Mouse (Mus musculus) right cerebral cortex, postnatal 4 days (tissue): Measurements from ENCODE around the gene Gin1.
"Not testable (repeated sequence)": the region's sequence is repeated elsewhere in the genome, so short reads cannot be mapped to it uniquely, and the experiment has no call there.

Experiments used
- DNase-seq: peaks from one replicate; pipeline ENCODE4 v3.0.0-alpha.2; 2022

The Gin1 gene

DNA sequence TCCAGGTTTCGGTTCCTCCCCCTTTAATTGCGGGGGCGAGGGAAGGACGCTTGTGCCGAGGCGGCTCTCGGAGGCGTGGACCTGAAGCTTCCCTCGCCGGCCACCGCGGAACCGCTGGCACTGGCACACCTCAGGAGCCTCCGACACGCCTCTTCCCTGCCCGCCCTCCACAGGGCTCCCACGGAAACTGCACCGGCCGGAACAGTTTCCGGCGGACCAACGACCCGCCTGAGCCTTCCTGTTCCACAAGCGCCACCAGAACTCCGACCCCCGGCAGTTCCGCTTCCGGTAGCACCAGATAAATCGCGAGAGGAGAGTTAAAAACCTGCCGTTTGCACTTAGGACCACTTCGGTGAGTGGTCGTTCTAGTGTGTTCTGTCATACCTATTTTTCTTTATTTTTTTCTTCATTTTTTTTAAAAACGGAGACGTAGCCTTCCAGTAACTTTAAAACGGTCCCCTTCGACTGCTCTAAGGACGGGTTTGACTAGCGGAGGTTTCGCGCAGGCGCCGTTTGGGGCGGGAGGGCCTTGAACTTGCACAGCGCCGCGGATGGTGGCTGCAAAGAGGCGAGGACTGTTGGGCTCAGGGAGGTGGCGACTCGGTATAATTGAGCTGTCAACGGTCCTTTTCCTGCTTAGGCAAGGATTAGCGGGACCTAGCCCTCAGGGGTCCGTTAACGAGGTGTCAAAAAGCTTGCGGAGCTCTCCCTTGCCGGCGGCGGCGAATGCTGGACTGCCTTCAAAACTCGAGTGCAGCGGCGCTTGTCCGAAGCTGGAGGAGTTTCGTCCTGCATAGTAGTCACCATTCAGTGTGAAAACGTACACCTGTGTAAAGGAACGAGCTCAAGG lies at the start of gene Gin1, which contains the start of gene Ppip5k2:
Gene Gin1 (plus strand): TSS at position 269 of the 850 bp plus-strand sequence.
Gene Ppip5k2 (minus strand): TSS at position 508 of the 850 bp plus-strand sequence.
- DNase-seq, result peak; percentile 93

DNA sequence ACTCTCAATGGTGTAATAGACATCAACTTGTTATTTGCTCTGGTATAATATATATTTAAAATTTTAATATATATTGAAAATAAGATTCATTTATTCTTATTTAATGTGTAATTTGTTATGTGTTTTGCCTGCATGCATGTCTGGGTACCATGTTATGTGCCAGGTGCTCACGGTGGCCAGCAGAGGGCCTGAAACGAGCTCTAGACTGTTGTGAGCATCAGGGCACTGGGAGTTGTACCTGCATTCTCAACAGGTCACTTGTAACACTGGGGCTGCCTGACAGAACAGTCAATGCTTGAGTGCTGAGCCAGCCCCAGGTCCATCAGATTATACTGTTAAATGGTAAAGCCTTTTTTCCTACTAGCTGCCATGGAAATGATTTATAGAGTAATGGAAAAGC lies 43.2 kb upstream of the Gin1 start:
- DNase-seq, result no peak

DNA sequence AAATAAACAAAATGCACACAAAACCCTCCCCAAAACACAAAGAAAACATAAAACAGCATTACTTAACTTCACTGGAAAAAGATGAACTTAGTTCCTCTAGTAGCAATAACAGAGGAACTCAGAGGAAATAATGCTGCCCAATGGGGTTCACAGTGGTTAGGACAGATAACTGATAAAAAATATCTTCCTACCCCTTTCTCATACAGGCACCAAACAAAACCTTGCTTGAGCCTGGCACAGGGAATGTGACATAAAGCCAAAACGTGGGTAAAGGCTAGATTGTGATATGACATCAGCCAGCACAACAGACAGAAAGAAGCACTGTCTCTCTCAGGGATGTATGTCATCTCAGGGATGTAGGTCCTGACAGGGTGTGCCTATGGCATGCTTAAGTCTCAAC lies 40.6 kb upstream of the Gin1 start:
- DNase-seq, result no peak

DNA sequence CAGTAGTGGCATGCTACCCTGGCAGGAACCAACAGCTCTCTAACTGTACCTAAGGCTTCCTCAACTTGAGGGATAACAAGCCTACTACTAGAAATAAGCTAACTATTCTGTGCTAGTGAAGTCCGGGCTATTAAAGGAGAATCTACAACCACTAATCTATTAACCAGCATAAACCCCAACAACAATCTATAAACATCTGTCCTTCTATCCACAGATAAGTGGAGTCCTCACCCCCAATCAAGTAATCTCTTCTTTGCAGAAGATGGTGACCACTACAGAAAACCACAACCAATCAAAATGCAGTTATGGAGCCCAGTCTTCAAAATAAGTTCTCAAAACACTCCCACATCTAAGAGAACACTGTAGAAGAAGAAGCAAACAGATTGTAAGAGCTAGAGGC lies 26.9 kb upstream of the Gin1 start:
- DNase-seq, result no peak

DNA sequence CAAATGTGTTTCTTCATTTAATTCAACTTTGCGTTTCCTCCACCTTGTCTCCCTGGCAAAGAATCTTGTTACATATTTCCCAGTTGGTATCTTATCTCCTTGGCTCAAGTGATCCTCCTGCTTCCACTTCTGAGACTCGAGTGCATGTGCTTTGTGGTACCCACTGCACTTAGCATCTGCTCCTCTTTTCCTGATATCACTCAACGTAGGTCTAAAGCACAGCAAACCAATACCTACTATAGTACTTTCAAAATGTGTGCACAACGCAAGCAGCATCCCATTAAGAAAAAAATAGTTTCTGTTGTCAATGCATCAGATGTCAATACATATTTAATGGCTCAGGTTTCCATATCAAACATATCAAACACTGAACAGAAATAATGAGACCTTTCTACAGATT lies 24.3 kb upstream of the Gin1 start:
- DNase-seq, result no peak

DNA sequence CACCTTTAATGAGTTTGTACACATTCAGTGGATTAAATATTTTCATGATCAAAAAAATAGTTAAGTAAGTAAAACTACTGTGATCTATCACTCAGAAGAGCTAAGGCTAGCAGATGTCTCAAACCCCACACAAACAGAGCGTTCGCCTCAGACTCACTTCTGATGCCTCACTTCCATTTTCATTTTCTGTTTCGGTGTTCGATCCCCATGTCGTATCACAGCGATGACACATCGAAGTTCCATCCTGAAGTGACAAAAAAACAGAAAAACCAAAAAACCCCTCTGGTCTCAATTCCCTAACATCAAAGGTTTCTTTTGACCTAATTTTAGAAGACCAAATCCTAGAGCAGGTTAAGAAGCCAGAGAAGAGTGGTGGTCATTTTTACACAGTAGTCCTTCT lies 23.7 kb upstream of the Gin1 start:
- no peak for DNase-seq

DNA sequence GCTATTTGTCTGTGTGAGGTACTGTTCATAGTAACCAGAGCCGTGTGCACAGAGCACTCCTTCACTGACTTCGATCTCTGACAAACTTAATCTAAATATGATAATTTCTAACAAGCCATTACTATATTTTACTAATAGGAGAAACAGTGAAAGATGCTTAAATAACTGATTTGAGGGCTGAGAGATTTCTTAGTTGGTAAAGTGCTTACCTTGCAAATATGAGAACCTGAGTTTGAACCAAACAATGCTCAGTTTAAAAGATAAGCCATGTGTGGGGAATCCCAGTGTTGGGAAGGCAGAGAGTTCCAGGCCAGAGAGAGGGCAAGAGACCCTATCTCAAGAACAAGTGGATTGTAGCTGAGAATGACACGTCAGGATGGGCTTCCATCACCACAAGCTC lies 21.8 kb upstream of the Gin1 start:
- no peak for DNase-seq

DNA sequence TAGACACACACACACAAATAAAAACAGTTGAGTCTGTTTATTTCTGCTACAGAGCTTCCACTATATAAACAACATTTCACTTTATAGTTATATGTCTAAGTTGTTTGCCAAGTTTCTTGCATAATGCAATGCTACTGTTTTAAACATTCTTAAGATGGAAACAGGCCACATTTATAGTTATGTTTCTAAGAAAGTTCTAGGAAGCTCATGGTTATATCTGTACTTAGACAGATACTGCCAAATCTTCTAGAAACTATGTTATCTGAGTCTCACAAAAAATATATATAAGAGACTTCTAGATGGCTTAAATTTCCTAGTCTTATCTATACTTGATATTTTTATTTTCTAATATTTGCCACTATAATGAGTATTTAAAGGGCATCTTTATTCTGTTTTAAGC lies 16.8 kb upstream of the Gin1 start:
- DNase-seq, result no peak

DNA sequence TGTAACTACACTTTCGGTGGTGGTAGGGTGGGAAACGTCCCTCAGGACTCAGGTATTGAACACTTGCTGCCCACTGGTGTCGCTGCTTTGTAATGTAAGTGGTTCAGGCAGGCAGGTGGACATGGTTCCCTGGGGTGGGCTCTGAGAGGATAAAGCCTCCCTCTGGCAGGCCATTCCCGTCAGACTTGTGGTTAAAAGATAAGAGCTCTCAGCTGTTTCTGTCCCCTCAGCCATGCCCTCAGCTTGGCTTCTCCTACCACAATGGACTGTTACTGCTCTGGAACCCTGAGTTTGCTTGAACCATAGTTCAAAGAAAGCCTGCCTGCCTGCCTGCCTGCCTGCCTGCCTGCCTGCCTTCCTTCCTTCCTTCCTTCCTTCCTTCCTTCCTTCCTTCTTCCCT lies 15.6 kb upstream of the Gin1 start:
- DNase-seq, result no peak

DNA sequence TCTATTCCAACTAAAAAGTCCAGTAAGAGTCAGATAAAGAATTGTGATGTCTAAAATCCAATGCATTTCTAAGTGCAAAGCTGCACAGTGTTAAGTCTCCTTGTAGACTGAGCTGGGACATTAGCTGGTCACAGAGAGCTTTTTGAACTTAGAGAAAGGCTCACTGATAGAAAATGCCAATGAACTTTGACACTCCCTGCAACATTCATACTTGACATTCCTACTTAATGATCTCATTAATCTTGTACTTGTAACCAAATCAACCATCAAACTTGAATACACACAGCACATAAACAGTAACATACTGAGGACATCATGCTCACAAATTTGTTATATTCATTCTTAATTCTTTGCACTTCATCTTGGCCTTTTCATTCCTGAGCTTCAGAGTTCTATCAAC lies 10.1 kb upstream of the Gin1 start:
- DNase-seq, result no peak

DNA sequence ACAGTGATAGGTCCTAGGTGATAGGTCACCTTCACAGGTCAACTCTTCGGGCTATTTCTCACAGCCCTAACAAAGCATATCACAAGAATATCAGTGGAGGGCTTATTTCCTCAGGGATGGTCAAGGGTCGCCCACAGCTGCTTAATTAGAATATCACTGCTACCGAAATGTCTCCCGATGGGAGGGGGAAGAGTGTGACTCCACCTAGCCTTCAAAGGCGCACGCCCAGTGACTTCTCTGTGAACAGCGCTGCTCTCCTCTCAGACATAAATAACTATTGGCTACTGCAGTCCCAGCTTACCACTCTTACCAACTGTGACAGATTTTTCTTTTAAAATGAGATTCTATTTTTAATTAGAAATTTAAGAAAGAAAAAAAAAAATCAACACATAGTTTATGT lies 9.4 kb upstream of the Gin1 start:
- DNase-seq, result no peak

DNA sequence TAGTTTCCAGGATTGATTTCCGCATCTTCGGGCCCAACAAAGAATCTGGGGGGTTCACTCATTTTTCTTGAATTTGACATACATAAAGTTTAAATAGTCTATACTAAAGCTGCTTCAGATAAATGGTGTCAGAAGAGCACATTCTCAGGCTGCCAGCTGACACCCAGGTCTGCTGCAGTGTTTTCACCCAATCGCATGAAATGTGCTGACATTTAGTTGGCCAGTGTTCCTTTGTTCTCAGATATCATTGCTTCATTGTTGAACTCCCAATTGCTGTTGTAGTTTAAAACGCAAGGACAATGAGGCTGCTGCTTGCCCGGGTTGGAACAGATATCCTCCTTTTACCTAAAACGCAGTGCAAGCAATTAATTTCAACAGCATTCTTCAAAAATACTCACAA lies 8.5 kb upstream of the Gin1 start:
- no peak for DNase-seq

DNA sequence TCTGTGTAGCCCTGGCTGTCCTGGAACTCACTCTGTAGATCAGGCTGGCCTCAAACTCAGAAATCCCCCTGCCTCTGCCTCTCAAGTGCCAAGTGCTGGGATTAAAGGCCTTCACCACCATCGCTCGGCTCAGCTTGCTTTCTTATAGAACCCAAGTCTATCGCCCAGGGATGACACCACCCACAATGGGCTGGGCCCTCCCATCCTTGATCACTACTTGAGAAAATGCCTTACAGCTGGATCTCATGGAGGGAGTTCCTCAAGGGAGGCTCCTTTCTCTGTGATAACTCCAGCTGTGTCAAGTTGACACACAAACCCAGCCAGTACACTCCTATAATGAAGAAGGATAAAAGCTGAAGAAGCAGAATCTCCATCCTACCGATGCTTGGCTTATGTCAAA lies 4.3 kb upstream of the Gin1 start:
- not testable (repeated sequence) for DNase-seq

DNA sequence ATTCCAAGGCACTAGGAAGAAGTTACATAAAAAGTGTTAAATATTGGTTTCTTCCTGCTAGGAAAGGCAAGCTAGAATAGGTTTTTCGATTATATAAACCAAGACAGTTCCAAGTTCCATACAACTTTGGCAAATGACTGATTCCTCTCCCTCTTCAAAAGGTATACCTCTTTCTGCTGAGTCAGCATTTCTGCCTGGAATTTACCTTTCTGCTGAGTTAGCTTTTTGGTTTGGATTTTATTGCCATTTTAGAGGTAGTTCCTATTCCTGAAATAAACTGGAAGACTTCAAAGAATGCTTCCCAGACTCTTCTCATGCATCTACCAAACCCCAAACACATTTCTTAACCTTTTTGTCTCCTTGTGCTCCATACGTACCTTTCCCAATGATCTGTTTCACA lies 1.9 kb upstream of the Gin1 start:
- no peak for DNase-seq

DNA sequence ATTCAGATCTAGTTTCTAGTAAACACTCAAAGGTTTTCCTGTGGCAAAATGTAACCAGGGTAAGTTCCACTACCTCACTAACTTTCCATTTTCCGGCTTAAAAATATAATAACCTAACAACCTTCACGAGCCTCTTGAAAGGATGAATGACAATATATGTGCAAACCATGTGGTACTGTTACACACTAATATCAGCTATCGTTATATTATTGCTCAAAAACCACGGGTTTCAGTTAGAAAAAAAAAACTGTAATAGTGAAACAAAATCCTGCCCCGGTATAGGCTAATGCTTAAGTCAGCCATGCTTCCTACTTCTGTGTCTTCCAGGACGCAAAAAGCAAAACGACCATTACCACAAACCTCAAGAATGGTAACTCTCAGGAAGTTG lies 1.1 kb upstream of the Gin1 start:
- DNase-seq, result no peak

DNA sequence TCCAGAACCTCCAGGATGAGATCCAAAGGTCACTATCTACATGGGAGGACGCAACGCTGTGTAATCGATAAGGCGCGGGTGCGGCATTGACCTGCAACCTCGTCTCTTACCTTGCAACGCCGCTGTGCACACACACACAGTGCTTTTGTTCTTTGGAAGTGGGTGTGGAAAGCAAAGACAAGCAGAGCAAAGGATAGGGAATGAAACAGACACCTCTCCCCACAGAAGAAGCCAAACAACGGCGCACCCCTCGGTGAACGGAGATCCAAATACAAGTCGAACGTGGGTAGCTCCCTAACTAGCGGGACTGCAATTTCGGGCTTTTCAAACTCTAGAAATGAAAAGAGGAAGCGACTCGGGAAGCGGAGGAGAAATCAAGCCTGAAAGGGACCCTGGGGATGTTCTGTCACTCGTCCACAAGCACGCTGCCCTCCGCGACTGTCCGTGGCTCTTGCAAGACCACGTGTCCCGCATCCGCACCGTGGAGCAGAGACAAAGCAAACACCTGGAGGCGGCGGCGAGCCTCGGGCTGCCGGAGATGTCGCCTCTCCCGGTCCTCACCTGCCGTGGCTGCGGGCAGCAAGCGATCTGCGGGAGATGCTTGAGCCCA lies 573 bp upstream of the Gin1 start:
- DNase-seq, result no peak

DNA sequence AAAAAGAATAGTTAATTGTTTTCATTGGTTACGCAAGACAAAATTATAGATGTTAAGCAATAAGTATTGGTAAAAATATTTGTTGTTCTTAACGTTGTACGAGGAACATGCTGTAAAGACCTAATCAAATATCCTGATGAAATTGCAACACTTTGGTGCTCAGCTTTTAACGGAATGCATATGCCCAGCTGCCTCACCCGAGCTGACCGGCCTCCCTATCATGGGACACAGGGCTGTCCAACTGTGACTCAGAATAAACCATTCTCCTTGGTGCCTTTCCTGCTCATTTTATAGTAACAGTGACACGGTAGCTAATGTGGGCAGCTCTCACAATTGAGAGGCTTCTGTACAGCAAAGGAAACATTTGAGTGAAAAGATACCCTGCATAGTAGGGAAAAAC lies 1.1 kb downstream of the Gin1 start:
- DNase-seq, result no peak

DNA sequence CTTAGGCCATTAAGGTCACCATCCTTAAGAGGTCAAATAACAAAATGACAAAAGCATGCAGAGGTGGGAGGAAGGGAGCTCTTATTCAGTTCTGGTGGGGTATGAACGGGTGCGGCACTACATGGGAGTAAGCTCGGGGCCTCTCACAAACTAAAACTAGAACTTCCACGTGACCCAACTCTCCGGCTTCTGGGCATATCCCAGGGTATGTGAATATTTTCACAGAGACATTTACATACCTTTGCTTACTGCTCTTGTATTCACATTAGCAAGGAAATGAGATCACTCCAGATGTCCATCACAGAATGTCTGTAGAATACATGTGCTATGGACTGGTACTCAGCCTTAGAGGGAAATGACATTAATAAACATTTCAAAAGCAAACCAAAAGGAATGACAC lies 1.8 kb downstream of the Gin1 start:
- DNase-seq, result no peak

DNA sequence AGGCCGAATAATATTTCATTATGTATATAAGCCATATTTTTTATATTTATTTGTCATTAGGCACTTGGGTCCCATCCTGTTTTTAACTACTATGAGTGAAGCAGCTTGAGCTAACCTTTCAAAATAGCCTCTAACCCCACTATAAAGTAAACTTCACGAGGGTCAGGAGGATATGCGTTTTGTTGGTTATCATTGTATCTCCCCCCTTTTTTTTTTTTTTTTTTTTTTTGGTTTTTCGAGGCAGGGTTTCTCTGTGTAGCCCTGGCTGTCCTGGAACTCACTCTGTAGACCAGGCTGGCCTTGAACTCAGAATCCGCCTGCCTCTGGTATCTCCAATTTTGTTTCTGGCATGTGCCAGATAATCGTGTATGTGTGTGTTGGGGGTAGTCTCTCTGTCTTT lies 3.4 kb downstream of the Gin1 start:
- DNase-seq, result no peak

DNA sequence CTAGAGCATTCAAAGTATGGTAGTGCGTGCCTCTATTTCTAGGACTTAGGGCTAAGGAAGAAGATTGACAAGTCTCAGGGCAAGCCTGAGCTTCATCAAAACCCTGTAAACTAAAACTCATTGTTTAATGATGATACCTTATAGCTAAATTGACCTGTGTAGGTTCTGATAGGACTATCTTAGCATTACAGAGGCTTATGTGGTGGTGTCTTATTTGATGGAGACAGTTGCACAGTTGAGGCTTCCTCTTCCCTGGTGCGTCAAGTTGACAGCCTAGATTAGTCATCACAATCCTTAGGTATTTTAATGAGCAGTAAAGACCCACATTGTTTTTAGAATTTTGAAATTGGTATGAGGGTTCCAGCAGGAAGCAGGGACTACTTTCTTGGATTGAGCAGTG lies 4.0 kb downstream of the Gin1 start:
- no peak for DNase-seq

DNA sequence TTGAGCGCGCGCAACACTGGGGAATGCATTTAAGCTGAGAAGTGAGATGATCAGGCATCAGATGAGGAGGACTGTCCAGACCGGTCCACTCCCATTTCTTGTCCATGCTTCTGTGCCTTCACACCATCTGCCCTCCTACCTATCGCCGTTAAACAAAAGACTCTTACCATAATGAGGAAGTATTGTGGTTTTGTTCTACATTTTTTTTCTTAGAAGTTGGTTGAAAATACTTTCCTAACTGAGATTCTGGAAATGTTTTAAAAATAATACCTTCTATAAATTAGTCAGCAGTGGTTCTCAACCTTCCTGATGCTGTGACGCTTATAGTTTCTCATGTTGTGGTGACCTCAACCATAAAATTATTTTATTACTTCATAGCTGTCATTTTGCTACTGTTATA lies 11.7 kb downstream of the Gin1 start:
- DNase-seq, result no peak

DNA sequence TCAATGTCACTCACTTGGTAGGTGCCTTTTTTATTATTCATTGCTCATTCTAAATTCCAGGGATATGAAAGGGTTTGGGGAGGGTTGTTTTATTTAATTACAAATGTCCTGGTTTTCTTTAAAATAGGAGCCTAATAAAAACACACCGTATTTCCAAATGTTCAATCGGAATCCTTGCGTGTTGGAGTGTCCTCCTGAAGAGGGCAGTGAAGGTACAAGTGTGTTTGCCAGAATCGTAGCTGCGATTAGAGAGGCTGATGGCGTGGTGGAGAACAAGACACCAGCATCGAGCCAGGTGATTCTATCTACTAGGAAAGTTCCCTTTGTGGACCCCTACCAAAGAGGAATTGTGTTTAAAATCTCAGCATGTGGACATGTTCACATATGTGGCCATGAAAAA lies 15.0 kb downstream of the Gin1 start:
- no peak for DNase-seq

DNA sequence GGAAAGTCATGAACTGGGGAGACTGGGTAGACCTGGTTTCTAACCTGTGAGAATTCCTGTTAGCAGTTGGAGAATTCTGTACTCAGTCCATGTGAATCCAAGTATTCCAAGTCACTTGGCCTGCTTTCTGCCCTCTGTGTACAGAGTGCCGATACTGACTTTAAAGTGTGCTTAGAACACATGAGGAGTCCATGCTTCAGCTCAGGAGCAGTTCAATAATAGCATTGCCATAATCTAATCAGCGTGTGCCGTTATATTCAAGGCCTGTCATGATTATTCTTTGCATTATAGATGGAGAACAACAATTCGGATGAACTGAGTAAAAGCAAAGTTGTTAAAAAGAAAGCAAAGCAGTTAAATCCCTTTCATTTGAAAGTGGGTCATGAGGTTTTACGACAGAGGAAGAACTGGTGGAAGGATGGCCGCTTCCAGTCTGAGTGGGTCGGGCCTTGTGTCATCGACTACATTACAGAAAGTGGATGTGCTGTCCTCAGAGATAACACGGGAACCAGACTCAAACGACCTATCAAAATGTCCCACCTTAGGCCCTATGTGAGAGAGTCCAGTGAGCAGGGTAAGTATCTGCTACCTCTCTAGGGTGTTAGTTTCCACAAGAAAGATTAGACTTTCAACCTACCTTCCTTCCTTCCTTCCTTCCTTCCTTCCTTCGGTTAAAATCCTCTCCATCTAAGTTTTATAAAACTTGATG lies 15.9 kb downstream of the Gin1 start:
- no peak for DNase-seq

DNA sequence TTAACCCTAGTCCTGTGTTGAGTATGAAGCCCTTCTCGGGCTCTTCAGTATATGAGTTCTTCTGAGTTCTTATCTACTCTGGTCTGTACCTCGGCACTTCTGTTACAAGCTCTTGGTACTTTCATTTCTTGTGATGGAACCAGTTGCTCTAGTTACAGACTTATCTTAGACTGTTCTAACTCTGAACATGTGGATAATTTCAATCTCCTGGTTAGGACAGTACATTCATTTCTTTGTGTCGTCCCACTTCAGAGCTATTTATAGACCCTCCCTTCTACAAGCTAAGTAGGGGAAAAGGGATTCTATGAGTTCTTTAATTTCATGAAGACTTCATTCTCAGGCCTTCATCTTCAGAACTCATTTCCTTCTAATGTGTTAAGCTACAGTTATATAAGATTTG lies 17.7 kb downstream of the Gin1 start:
- DNase-seq, result no peak
